Mouse (Mus musculus) forebrain, embryonic 16.5 days (tissue): ENCODE measurements around the gene Gm9821. TPM values are rescaled to one million over a fixed set of nuclear protein-coding genes. Genes with fewer than 3 reads are reported as not detected.

Experiments used
- ATAC-seq: fragments of 200-750 bp; cut with Nextera tagmentation; 2 replicates; pipeline ENCODE4 v1.8.0; 2017; ENCODE audit warnings: mild to moderate bottlenecking, moderate library complexity
- H3K27ac ChIP-seq: fragments of 300-500 bp; sonication (generic); 2 replicates; pipeline ENCODE4 v1.5.1; 2014; ENCODE audit warnings: low read length, control low read depth
- H3K27me3 ChIP-seq: fragments of 300-500 bp; sonication (generic); replicated peaks from 2 replicates; pipeline ENCODE4 v1.6.1; 2014; ENCODE audit warnings: low read length; ENCODE audit not compliant: control insufficient read depth, insufficient read depth
- H3K36me3 ChIP-seq: fragments of 300-500 bp; sonication (generic); 2 replicates; pipeline ENCODE4 v1.6.1; 2014; ENCODE audit not compliant: control insufficient read depth, insufficient read depth
- H3K4me1 ChIP-seq: fragments of 300-500 bp; sonication (generic); replicated peaks from 2 replicates; pipeline ENCODE4 v1.6.1; 2014; ENCODE audit warnings: low read length; ENCODE audit not compliant: control insufficient read depth, insufficient read depth
- H3K4me2 ChIP-seq: fragments of 300-500 bp; sonication (generic); 2 replicates; pipeline ENCODE4 v1.6.1; 2014; ENCODE audit warnings: mild to moderate bottlenecking, low read length, control low read depth
- H3K4me3 ChIP-seq: fragments of 300-500 bp; sonication (generic); replicated peaks from 2 replicates; pipeline ENCODE4 v1.5.1; 2014; ENCODE audit warnings: mild to moderate bottlenecking, low read length, control low read depth
- H3K9ac ChIP-seq: fragments of 300-500 bp; sonication (generic); replicated peaks from 2 replicates; pipeline ENCODE4 v1.6.1; 2014; ENCODE audit warnings: low read depth, low read length, control low read depth
- H3K9me3 ChIP-seq: fragments of 300-500 bp; sonication (generic); 2 replicates; pipeline ENCODE4 v1.6.1; 2016; ENCODE audit warnings: low read length; ENCODE audit not compliant: control insufficient read depth
- WGBS: fragments of 180-500 bp; shearing (Covaris S2); extraction: QIAGEN DNeasy Blood & Tissue Kit; methylation state at CpG from one replicate; pipeline ENCODE4 v1.1.7; 2014; 5-methylcytosine and 5-hydroxymethylcytosine counted together
- polyA plus RNA-seq: library from polyadenylated mRNA; unstranded; fragments of >200 nt; fragmentation: Nextera tagmentation; extraction: Ambion mirVana; gene quantifications from 2 replicates; pipeline ENCODE4 v1.2.1, GENCODE M21; 2015

Gm9821 gene
- polyA plus RNA-seq, 1 experiment from 2014 or later: 0.46 TPM

- no peaks in the 10 kb centered on the region for H3K9me3 ChIP-seq
- 89% methylated on average over 15 of the region's 15 CpGs for WGBS
- no peak overlapping the region for H3K4me3 ChIP-seq
- H3K36me3 ChIP-seq: peaks cover 8% of the 10 kb centered on the region; the same call in 1 of the 2 replicates
- H3K9ac ChIP-seq: no peak overlapping the region
- ATAC-seq: no peak
- H3K27ac ChIP-seq: no peak overlapping the region
- H3K27me3 ChIP-seq: no peaks in the 10 kb centered on the region
- no peak overlapping the region for H3K4me2 ChIP-seq
- H3K4me1 ChIP-seq: peaks cover 2% of the 10 kb centered on the region; the same call in 1 of the 2 replicates
These were observed 6.1 kb upstream of the Gm9821 start for GRCm38 (mm10) chr2:91939303-91939935.

GRCm38 (mm10) chr2:91942356-91942755 lies 3.1 kb upstream of the Gm9821 start:
- no peak overlapping the region for H3K27ac ChIP-seq
- peaks cover 8% of the 10 kb centered on the region; the same call in 1 of the 2 replicates for H3K36me3 ChIP-seq
- H3K4me2 ChIP-seq: no peak overlapping the region
- H3K4me3 ChIP-seq: no peak overlapping the region
- H3K9me3 ChIP-seq: no peaks in the 10 kb centered on the region
- 72% methylated on average over 6 of the region's 6 CpGs for WGBS
- H3K27me3 ChIP-seq: no peaks in the 10 kb centered on the region
- H3K4me1 ChIP-seq: peaks cover 11% of the 10 kb centered on the region
- no peak overlapping the region for H3K9ac ChIP-seq
- no peak for ATAC-seq

GRCm38 (mm10) chr2:91944170-91944950 lies 1.1 kb upstream of the Gm9821 start:
- peak; percentile 85 for ATAC-seq
- H3K36me3 ChIP-seq: no peaks in the 10 kb centered on the region
- peaks cover 26% of the 10 kb centered on the region for H3K4me1 ChIP-seq
- no peak overlapping the region for H3K4me3 ChIP-seq
- WGBS: 45% methylated on average over 13 of the region's 13 CpGs
- H3K9me3 ChIP-seq: no peaks in the 10 kb centered on the region
- H3K9ac ChIP-seq: peak overlapping the region; percentile 15; the same call in 1 of the 2 replicates
- H3K4me2 ChIP-seq: no peak overlapping the region
- H3K27ac ChIP-seq: no peak overlapping the region
- H3K27me3 ChIP-seq: no peaks in the 10 kb centered on the region

- Histone ChIP-seq H3K4me1 (peaks cover 41% of the 10 kb centered on the region), H3K27me3 (no peaks in the 10 kb centered on the region), H3K4me2 (no peak overlapping the region), H3K9me3 (no peaks in the 10 kb centered on the region), H3K27ac (no peak overlapping the region), H3K9ac (no peak overlapping the region), H3K36me3 (no peaks in the 10 kb centered on the region), H3K4me3 (no peak overlapping the region)
- WGBS: 45% methylated on average over 5 of the region's 6 CpGs
- no peak for ATAC-seq
These were observed 1.3 kb downstream of the Gm9821 start for GRCm38 (mm10) chr2:91946836-91947235.

- ATAC-seq: 0 out of 2 replicates have a peak, but pooled peaks have one; percentile 7
- 0 out of 2 replicates have a peak overlapping the region, but pooled peaks have one; percentile 23 for H3K9ac ChIP-seq
- 45% methylated on average over 11 of the region's 11 CpGs for WGBS
- H3K4me1 ChIP-seq: peaks cover 41% of the 10 kb centered on the region
- H3K4me3 ChIP-seq: no peak overlapping the region
- H3K9me3 ChIP-seq: no peaks in the 10 kb centered on the region
- H3K4me2 ChIP-seq: no peak overlapping the region
- no peaks in the 10 kb centered on the region for H3K27me3 ChIP-seq
- H3K36me3 ChIP-seq: no peaks in the 10 kb centered on the region
- 0 out of 2 replicates have a peak overlapping the region, but pooled peaks have one; percentile 24 for H3K27ac ChIP-seq
These were observed 2.1 kb downstream of the Gm9821 start for GRCm38 (mm10) chr2:91947397-91948150.

- peaks cover 41% of the 10 kb centered on the region for H3K4me1 ChIP-seq
- no peak overlapping the region for H3K4me3 ChIP-seq
- H3K4me2 ChIP-seq: no peak overlapping the region
- ATAC-seq: no peak
- no peaks in the 10 kb centered on the region for H3K36me3 ChIP-seq
- no peaks in the 10 kb centered on the region for H3K9me3 ChIP-seq
- H3K27me3 ChIP-seq: no peaks in the 10 kb centered on the region
- H3K27ac ChIP-seq: 0 out of 2 replicates have a peak overlapping the region, but pooled peaks have one; percentile 24
- H3K9ac ChIP-seq: no peak overlapping the region
- WGBS: 86% methylated on average over 6 of the region's 6 CpGs
These were observed 2.6 kb downstream of the Gm9821 start for GRCm38 (mm10) chr2:91948151-91948509.

- Histone ChIP-seq H3K4me1 (peaks cover 43% of the 10 kb centered on the region), H3K4me2 (no peak overlapping the region), H3K27me3 (no peaks in the 10 kb centered on the region), H3K27ac (no peak overlapping the region), H3K9me3 (no peaks in the 10 kb centered on the region), H3K4me3 (no peak overlapping the region), H3K9ac (no peak overlapping the region), H3K36me3 (no peaks in the 10 kb centered on the region)
- no peak for ATAC-seq
- 67% methylated on average over 3 of the region's 3 CpGs for whole genome bisulfite sequencing
These were observed 3.3 kb downstream of the Gm9821 start for GRCm38 (mm10) chr2:91948792-91949241.

- Histone ChIP-seq H3K9ac (peak overlapping the region; percentile 9), H3K4me1 (peaks cover 43% of the 10 kb centered on the region), H3K4me2 (peak overlapping the region; percentile 32), H3K9me3 (no peaks in the 10 kb centered on the region), H3K27me3 (no peaks in the 10 kb centered on the region), H3K4me3 (no peak overlapping the region), H3K36me3 (no peaks in the 10 kb centered on the region), H3K27ac (peak overlapping the region; percentile 65)
- peak; percentile 15 for ATAC-seq
- 62% methylated on average over 17 of the region's 17 CpGs for WGBS
These were observed 4.1 kb downstream of the Gm9821 start for GRCm38 (mm10) chr2:91949411-91950274.
